ENCODE assay signal across 8 mouse cellular contexts in the genomic region with DNA sequence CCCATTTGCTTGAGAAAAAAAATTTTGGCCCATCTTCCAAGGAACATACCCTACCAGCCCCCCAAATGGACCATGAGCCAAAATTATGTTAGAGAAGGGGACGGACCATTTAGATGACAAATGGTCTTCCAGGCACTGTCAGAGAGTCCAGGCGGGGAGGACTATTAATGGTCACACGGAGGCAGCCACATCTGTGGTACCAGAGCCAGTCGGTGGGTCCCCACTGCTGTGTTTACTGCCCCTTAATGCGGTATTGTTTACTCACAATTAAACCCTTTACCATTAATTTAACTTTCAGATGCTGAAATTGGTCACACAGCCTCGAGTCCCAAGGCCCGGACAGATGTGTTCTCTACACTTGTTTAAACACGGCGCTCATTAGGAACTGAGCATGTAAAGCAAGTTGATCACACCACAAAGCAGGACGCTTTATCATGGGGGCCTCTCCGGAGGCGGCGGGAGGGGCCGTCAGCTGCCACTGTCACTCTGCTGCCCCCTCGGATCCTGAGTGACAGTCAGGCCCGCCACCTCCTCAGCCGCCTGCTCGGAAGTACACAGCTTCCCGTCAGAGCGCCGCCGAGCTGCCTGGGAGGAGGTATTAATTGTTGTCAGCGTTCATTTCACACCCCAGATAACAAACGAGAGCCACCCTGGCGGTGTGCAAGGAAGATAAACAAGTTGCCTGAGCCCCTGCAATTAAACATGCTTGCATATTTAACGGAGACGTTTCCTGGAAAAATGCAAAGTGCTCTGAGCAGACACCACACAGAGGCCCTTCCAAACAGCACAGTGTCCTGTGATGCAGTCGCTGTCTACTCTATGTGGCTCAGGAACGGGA.
DNase-seq lines count a peak whose midpoint lies in the region; ATAC-seq lines count a peak whose summit lies in the region.

No protein-coding gene starts in this region.

- DNase-seq in cerebellum, postnatal 14 days = peak; percentile 10 to 16
- no peak for DNase-seq in cerebellum, adult 9-11 months
- peak; percentile 22 for DNase-seq in c-Kit-positive CD71-negative TER-119-negative erythroid progenitor cells, embryonic 14.5 days (ENCODE audit: low read depth)
- peak; percentile 94 for DNase-seq in midbrain, embryonic 11.5 days (ENCODE audit: low spot score, missing footprints)
- DNase-seq in cerebellum, adult 9-10 months = no peak
- DNase-seq in spleen, postnatal 36 days (ENCODE audit: low spot score in 2 of 2) = no peak

- H3K27ac ChIP-seq in heart, embryonic 13.5 days (replicated peaks) = peak overlapping the region; percentile 34
- no peak overlapping the region for H3K27ac ChIP-seq in kidney, embryonic 16.5 days (ENCODE audit: low read length)
- no peak overlapping the region for H3K27ac ChIP-seq in midbrain, embryonic 11.5 days (ENCODE audit: low read depth, low read length)

- H3K9ac ChIP-seq in heart, embryonic 13.5 days = peak overlapping the region; percentile 63
- H3K9ac ChIP-seq in kidney, embryonic 16.5 days (replicated peaks; ENCODE audit: low read length) = peak overlapping the region; percentile 31; the same call in 1 of the 2 replicates
- peak overlapping the region; percentile 28 for H3K9ac ChIP-seq in midbrain, embryonic 11.5 days (ENCODE audit: low read length)

- no peaks in the 10 kb centered on the region for H3K36me3 ChIP-seq in heart, embryonic 13.5 days
- H3K36me3 ChIP-seq in kidney, embryonic 16.5 days (ENCODE audit: insufficient read depth, low read length) = no peaks in the 10 kb centered on the region
- no peaks in the 10 kb centered on the region for H3K36me3 ChIP-seq in midbrain, embryonic 11.5 days (ENCODE audit: control insufficient read depth, insufficient read depth, low read length)

- no peaks in the 10 kb centered on the region for H3K9me3 ChIP-seq in heart, embryonic 13.5 days
- no peaks in the 10 kb centered on the region for H3K9me3 ChIP-seq in kidney, embryonic 16.5 days (ENCODE audit: low read length)
- no peaks in the 10 kb centered on the region for H3K9me3 ChIP-seq in midbrain, embryonic 11.5 days (ENCODE audit: control insufficient read depth, low read length)

- ATAC-seq in heart, embryonic 13.5 days (ENCODE audit: extremely low read depth, insufficient number of reproducible peaks, low FRiP score, low TSS enrichment) = no peak
- ATAC-seq in kidney, embryonic 16.5 days (ENCODE audit: low FRiP score, low TSS enrichment) = peak; percentile 64
- ATAC-seq in midbrain, embryonic 11.5 days (ENCODE audit: low FRiP score) = peak; percentile 81

- peak overlapping the region; percentile 69 for H3K4me2 ChIP-seq in heart, embryonic 13.5 days
- H3K4me2 ChIP-seq in kidney, embryonic 16.5 days (replicated peaks; ENCODE audit: low read depth, low read length) = peak overlapping the region; percentile 49
- H3K4me2 ChIP-seq in midbrain, embryonic 11.5 days = peak overlapping the region; percentile 32; the same call in 1 of the 2 replicates

- peak overlapping the region; percentile 36 for H3K4me3 ChIP-seq in heart, embryonic 13.5 days
- H3K4me3 ChIP-seq in kidney, embryonic 16.5 days (ENCODE audit: low read length) = peak overlapping the region; percentile 27
- 0 out of 2 replicates have a peak overlapping the region, but pooled peaks have one; percentile 1 for H3K4me3 ChIP-seq in midbrain, embryonic 11.5 days (ENCODE audit: low read depth, low read length)

- WGBS in heart, embryonic 13.5 days = 11% methylated on average over 29 of the region's 29 CpGs
- 10% methylated on average over 29 of the region's 29 CpGs for WGBS in kidney, embryonic 16.5 days
- 19% methylated on average over 29 of the region's 29 CpGs for whole genome bisulfite sequencing in midbrain, embryonic 11.5 days

- H3K4me1 ChIP-seq in heart, embryonic 13.5 days = peaks cover 14% of the 10 kb centered on the region
- peaks cover 11% of the 10 kb centered on the region for H3K4me1 ChIP-seq in kidney, embryonic 16.5 days (ENCODE audit: insufficient read depth, low read length)
- H3K4me1 ChIP-seq in midbrain, embryonic 11.5 days (ENCODE audit: control insufficient read depth, insufficient read depth, low read length) = peaks cover 27% of the 10 kb centered on the region

- H3K27me3 ChIP-seq in heart, embryonic 13.5 days (replicated peaks) = peaks cover 74% of the 10 kb centered on the region
- peaks cover 49% of the 10 kb centered on the region for H3K27me3 ChIP-seq in kidney, embryonic 16.5 days (ENCODE audit: insufficient read depth, low read length)
- H3K27me3 ChIP-seq in midbrain, embryonic 11.5 days (ENCODE audit: control insufficient read depth, insufficient read depth, low read length) = peaks cover 10% of the 10 kb centered on the region

Comparison
In these comparisons a context has a peak if more than half of its experiments do, and no peak if none do; other contexts are left out.
1. DNase-seq: peak in cerebellum, postnatal 14 days (2 of 2), c-Kit-positive CD71-negative TER-119-negative erythroid progenitor cells, embryonic 14.5 days (single experiment) and midbrain, embryonic 11.5 days (single experiment); none in cerebellum, adult 9-11 months (single experiment), cerebellum, adult 9-10 months (single experiment) and spleen, postnatal 36 days (0 of 2).
2. Peak in every context shown above with its lines, with median percentiles within 50 percentile points of each other: H3K4me2 ChIP-seq, H3K4me3 ChIP-seq and H3K9ac ChIP-seq.